Mouse (Mus musculus) kidney, embryonic 14.5 days (tissue): Measurements from ENCODE around the gene Nop58. TPM values are rescaled to one million over a fixed set of nuclear protein-coding genes. Genes with fewer than 3 reads are reported as not detected.
"Not testable (repeated sequence)": the region's sequence is repeated elsewhere in the genome, so short reads cannot be mapped to it uniquely, and the experiment has no call there.

Experiments used
- ATAC-seq: fragments of 200-750 bp; cut with Nextera tagmentation; 2 replicates; pipeline ENCODE4 v1.8.0; 2017; ENCODE audit warnings: moderate number of reproducible peaks, mild to moderate bottlenecking, moderate TSS enrichment, moderate library complexity; ENCODE audit not compliant: low FRiP score, low TSS enrichment
- H3K27ac ChIP-seq: fragments of 300-500 bp; sonication (generic); 2 replicates; pipeline ENCODE4 v1.5.1; 2014; ENCODE audit warnings: low read depth, mild to moderate bottlenecking, low read length, moderate library complexity, mixed read lengths
- H3K27me3 ChIP-seq: fragments of 300-500 bp; sonication (generic); 2 replicates; pipeline ENCODE4 v1.6.1; 2014; ENCODE audit warnings: mild to moderate bottlenecking, low read length; ENCODE audit not compliant: control insufficient read depth, insufficient read depth
- H3K36me3 ChIP-seq: fragments of 300-500 bp; sonication (generic); 2 replicates; pipeline ENCODE4 v1.6.1; 2014; ENCODE audit warnings: low read length, mixed read lengths; ENCODE audit not compliant: control insufficient read depth, insufficient read depth
- H3K4me1 ChIP-seq: fragments of 300-500 bp; sonication (generic); 2 replicates; pipeline ENCODE4 v1.6.1; 2014; ENCODE audit warnings: low read length, mixed read lengths; ENCODE audit not compliant: control insufficient read depth, insufficient read depth
- H3K4me2 ChIP-seq: fragments of 300-500 bp; sonication (generic); replicated peaks from 2 replicates; pipeline ENCODE4 v1.6.1; 2014; ENCODE audit warnings: low read depth, mild to moderate bottlenecking, low read length
- H3K4me3 ChIP-seq: fragments of 300-500 bp; sonication (generic); 2 replicates; pipeline ENCODE4 v1.5.1; 2014; ENCODE audit warnings: mild to moderate bottlenecking, low read length
- H3K9ac ChIP-seq: fragments of 300-500 bp; sonication (generic); 2 replicates; pipeline ENCODE4 v1.6.1; 2014; ENCODE audit warnings: low read depth, mild to moderate bottlenecking, low read length, moderate library complexity
- H3K9me3 ChIP-seq: fragments of 300-500 bp; sonication (generic); 2 replicates; pipeline ENCODE4 v1.6.1; 2016; ENCODE audit warnings: low read length; ENCODE audit not compliant: control insufficient read depth
- WGBS: fragments of 180-500 bp; shearing (Covaris S2); extraction: QIAGEN DNeasy Blood & Tissue Kit; methylation state at CpG from one replicate; pipeline ENCODE4 v1.1.7; 2014; 5-methylcytosine and 5-hydroxymethylcytosine counted together
- polyA plus RNA-seq: library from polyadenylated mRNA; unstranded; fragments of >200 nt; fragmentation: Nextera tagmentation; extraction: Ambion mirVana; gene quantifications from 2 replicates; pipeline ENCODE4 v1.2.1, GENCODE M21; 2014

Nop58 gene
- 298 and 318 TPM in 2 replicates for polyA plus RNA-seq

GRCm38 (mm10) chr1:59684819-59685755 lies at the start of gene Nop58:
Gene Nop58, plus strand, starts transcription at chr1:59684971.
- under 1% methylated on average over 49 of the region's 49 CpGs for WGBS
- H3K9ac ChIP-seq: peak within 1 kb of the TSS; percentile 71
- H3K27ac ChIP-seq: peak within 1 kb of the TSS; percentile 67
- peak within 1 kb of the TSS; percentile 87 for H3K4me3 ChIP-seq
- 0 out of 2 replicates have a peak, but pooled peaks cover 10% of the 10 kb centered on the region for H3K4me1 ChIP-seq
- peak; percentile 98 for ATAC-seq
- H3K36me3 ChIP-seq: peaks cover 4% of the 10 kb centered on the region; the same call in 1 of the 2 replicates
- H3K27me3 ChIP-seq: no peaks in the 10 kb centered on the region
- no peaks in the 10 kb centered on the region for H3K9me3 ChIP-seq
- peak within 1 kb of the TSS; percentile 91 for H3K4me2 ChIP-seq

GRCm38 (mm10) chr1:59636349-59636748 lies 48.4 kb upstream of the Nop58 start:
- 83% methylated on average over 1 of the region's 1 CpGs for WGBS
- Histone ChIP-seq H3K27ac (no peak overlapping the region), H3K9ac (no peak overlapping the region), H3K4me3 (no peak overlapping the region), H3K9me3 (no peaks in the 10 kb centered on the region), H3K4me1 (no peaks in the 10 kb centered on the region), H3K4me2 (no peak overlapping the region), H3K36me3 (peaks cover 9% of the 10 kb centered on the region; the same call in 1 of the 2 replicates), H3K27me3 (no peaks in the 10 kb centered on the region)
- no peak for ATAC-seq

- WGBS: 93% methylated on average over 3 of the region's 3 CpGs
- H3K9ac ChIP-seq: no peak overlapping the region
- no peak for ATAC-seq
- H3K4me1 ChIP-seq: no peaks in the 10 kb centered on the region
- H3K27ac ChIP-seq: no peak overlapping the region
- H3K36me3 ChIP-seq: peaks cover 27% of the 10 kb centered on the region
- H3K9me3 ChIP-seq: no peaks in the 10 kb centered on the region
- H3K27me3 ChIP-seq: no peaks in the 10 kb centered on the region
- no peak overlapping the region for H3K4me2 ChIP-seq
- H3K4me3 ChIP-seq: no peak overlapping the region
Observed at GRCm38 (mm10) chr1:59638371-59638770, 46.4 kb upstream of the Nop58 start.

GRCm38 (mm10) chr1:59642488-59642887 lies 42.3 kb upstream of the Nop58 start:
- no peaks in the 10 kb centered on the region for H3K27me3 ChIP-seq
- no peak overlapping the region for H3K9ac ChIP-seq
- H3K27ac ChIP-seq: no peak overlapping the region
- H3K4me1 ChIP-seq: no peaks in the 10 kb centered on the region
- H3K4me3 ChIP-seq: no peak overlapping the region
- H3K9me3 ChIP-seq: no peaks in the 10 kb centered on the region
- peaks cover 44% of the 10 kb centered on the region for H3K36me3 ChIP-seq
- 79% methylated on average over 1 of the region's 1 CpGs for WGBS
- ATAC-seq: no peak
- no peak overlapping the region for H3K4me2 ChIP-seq

GRCm38 (mm10) chr1:59646502-59646901 lies 38.3 kb upstream of the Nop58 start:
- WGBS: 86% methylated on average over 2 of the region's 2 CpGs
- not testable (repeated sequence) for ATAC-seq, H3K4me3 ChIP-seq, H3K4me2 ChIP-seq, H3K9me3 ChIP-seq, H3K9ac ChIP-seq, H3K4me1 ChIP-seq, H3K27me3 ChIP-seq, H3K27ac ChIP-seq
- peaks cover 54% of the 10 kb centered on the region for H3K36me3 ChIP-seq

- Histone ChIP-seq H3K4me2 (no peak overlapping the region), H3K4me3 (no peak overlapping the region), H3K36me3 (peaks cover 47% of the 10 kb centered on the region), H3K9me3 (no peaks in the 10 kb centered on the region), H3K27me3 (no peaks in the 10 kb centered on the region), H3K4me1 (no peaks in the 10 kb centered on the region), H3K9ac (no peak overlapping the region), H3K27ac (no peak overlapping the region)
- WGBS: 93% methylated on average over 3 of the region's 3 CpGs
- ATAC-seq: no peak
Observed at GRCm38 (mm10) chr1:59651201-59651819, 33.5 kb upstream of the Nop58 start.

GRCm38 (mm10) chr1:59653243-59653911 lies 31.4 kb upstream of the Nop58 start:
- Histone ChIP-seq H3K27ac (no peak overlapping the region), H3K4me2 (no peak overlapping the region), H3K27me3 (no peaks in the 10 kb centered on the region), H3K9me3 (no peaks in the 10 kb centered on the region), H3K4me1 (no peaks in the 10 kb centered on the region), H3K36me3 (peaks cover 33% of the 10 kb centered on the region), H3K9ac (no peak overlapping the region), H3K4me3 (no peak overlapping the region)
- 96% methylated on average over 3 of the region's 3 CpGs for WGBS
- ATAC-seq: no peak

- WGBS: 87% methylated on average over 7 of the region's 7 CpGs
- Histone ChIP-seq H3K27me3 (no peaks in the 10 kb centered on the region), H3K4me3 (no peak overlapping the region), H3K9me3 (no peaks in the 10 kb centered on the region), H3K36me3 (peaks cover 22% of the 10 kb centered on the region), H3K4me1 (no peaks in the 10 kb centered on the region), H3K4me2 (no peak overlapping the region), H3K27ac (no peak overlapping the region), H3K9ac (no peak overlapping the region)
- no peak for ATAC-seq
Observed at GRCm38 (mm10) chr1:59656244-59657171, 28.3 kb upstream of the Nop58 start.
